Mouse (Mus musculus): ENCODE results near the gene Syne3.

The Syne3 gene

GRCm38 (mm10) chr12:105000487-105001283, 8.9 kb downstream of the Syne3 start:
- no peak for DNase-seq (ENCODE audit: low read depth, low spot score)

GRCm38 (mm10) chr12:104999171-104999570, 10.4 kb downstream of the Syne3 start:
- DNase-seq (ENCODE audit: low read depth, low spot score), result no peak

- no peak for DNase-seq (ENCODE audit: low read depth, low spot score)
These were observed 11.1 kb downstream of the Syne3 start for GRCm38 (mm10) chr12:104998541-104998940.

- peak; percentile 45 for DNase-seq (ENCODE audit: low read depth, low spot score)
These were observed 11.8 kb downstream of the Syne3 start for GRCm38 (mm10) chr12:104997641-104998293.

- DNase-seq (ENCODE audit: low read depth, low spot score), result no peak
These were observed 12.4 kb downstream of the Syne3 start for GRCm38 (mm10) chr12:104997159-104997558.

GRCm38 (mm10) chr12:104996012-104996728, 13.4 kb downstream of the Syne3 start:
- DNase-seq (ENCODE audit: low read depth, low spot score), result peak; percentile 55

- DNase-seq (ENCODE audit: low read depth, low spot score), result no peak
These were observed 14.2 kb downstream of the Syne3 start for GRCm38 (mm10) chr12:104995259-104995876.

- DNase-seq (ENCODE audit: low read depth, low spot score), result no peak
These were observed 16.8 kb downstream of the Syne3 start for GRCm38 (mm10) chr12:104992838-104993237.

GRCm38 (mm10) chr12:104992123-104992741, 17.4 kb downstream of the Syne3 start:
- DNase-seq (ENCODE audit: low read depth, low spot score), result no peak

- no peak for DNase-seq (ENCODE audit: low read depth, low spot score)
These were observed 18.7 kb downstream of the Syne3 start for GRCm38 (mm10) chr12:104990741-104991454.

- no peak for DNase-seq (ENCODE audit: low read depth, low spot score)
These were observed 21.7 kb downstream of the Syne3 start for GRCm38 (mm10) chr12:104987936-104988335.

- DNase-seq (ENCODE audit: low read depth, low spot score), result no peak
These were observed 22.8 kb downstream of the Syne3 start for GRCm38 (mm10) chr12:104986781-104987180.

- DNase-seq (ENCODE audit: low read depth, low spot score), result no peak
These were observed 23.6 kb downstream of the Syne3 start for GRCm38 (mm10) chr12:104986001-104986400.

GRCm38 (mm10) chr12:104985088-104985487, 24.5 kb downstream of the Syne3 start:
- no peak for DNase-seq (ENCODE audit: low read depth, low spot score)

GRCm38 (mm10) chr12:104983476-104983875, 26.1 kb downstream of the Syne3 start:
- no peak for DNase-seq (ENCODE audit: low read depth, low spot score)

- DNase-seq (ENCODE audit: low read depth, low spot score), result no peak
These were observed 30.5 kb downstream of the Syne3 start for GRCm38 (mm10) chr12:104978943-104979723.

GRCm38 (mm10) chr12:104978420-104978819, 31.2 kb downstream of the Syne3 start:
- no peak for DNase-seq (ENCODE audit: low read depth, low spot score)

GRCm38 (mm10) chr12:104976903-104977302, 32.7 kb downstream of the Syne3 start:
- no peak for DNase-seq (ENCODE audit: low read depth, low spot score)

GRCm38 (mm10) chr12:104976331-104976817, 33.2 kb downstream of the Syne3 start:
- no peak for DNase-seq (ENCODE audit: low read depth, low spot score)

GRCm38 (mm10) chr12:104972860-104973259, 36.7 kb downstream of the Syne3 start:
- no peak for DNase-seq (ENCODE audit: low read depth, low spot score)

Data from c-Kit-negative CD71-positive TER-119-positive erythroid progenitor cells, embryonic 14.5 days (primary cell).